Mouse (Mus musculus): ENCODE results near the gene Fgg.

Fgg gene

GRCm38 (mm10) chr3:83007557-83007956 is at the start of gene Fgg:
Gene Fgg, plus strand, starts transcription at chr3:83007724.
- no peak for DNase-seq

- no peak for DNase-seq
These were observed 36.5 kb upstream of the Fgg start for GRCm38 (mm10) chr3:82971046-82971445.

DNA sequence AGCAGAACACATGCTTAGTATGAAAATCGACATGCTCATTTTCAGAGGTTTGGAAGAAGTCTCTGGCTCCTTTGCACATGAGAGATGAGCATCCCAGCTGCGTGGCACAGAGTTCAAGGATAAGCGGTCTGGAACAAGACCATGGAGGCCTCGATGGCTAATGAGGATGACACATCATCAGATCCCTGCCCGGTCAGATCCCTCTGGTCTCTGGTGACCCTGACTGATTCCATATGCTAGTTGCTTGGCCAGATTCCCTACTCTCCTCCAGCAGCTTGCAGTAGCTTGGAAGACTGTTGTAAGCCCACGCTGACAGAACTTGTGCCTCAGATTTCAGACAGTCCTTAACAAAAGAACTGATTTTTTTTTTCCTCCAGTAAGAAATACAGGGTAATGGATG is 26.7 kb upstream of the Fgg start:
- peak in 1 of 2 experiments; percentile 20 for DNase-seq

- no peak for DNase-seq
These were observed 25.7 kb upstream of the Fgg start for GRCm38 (mm10) chr3:82981861-82982260.

GRCm38 (mm10) chr3:82984840-82985239 is 22.7 kb upstream of the Fgg start:
- no peak for DNase-seq

GRCm38 (mm10) chr3:82991963-82992362 is 15.6 kb upstream of the Fgg start:
- DNase-seq = no peak

- no peak for DNase-seq
These were observed 14.6 kb upstream of the Fgg start for GRCm38 (mm10) chr3:82992956-82993355.

- peak; percentile 32 to 34 for DNase-seq
These were observed 12.2 kb upstream of the Fgg start for GRCm38 (mm10) chr3:82995368-82995767.

DNA sequence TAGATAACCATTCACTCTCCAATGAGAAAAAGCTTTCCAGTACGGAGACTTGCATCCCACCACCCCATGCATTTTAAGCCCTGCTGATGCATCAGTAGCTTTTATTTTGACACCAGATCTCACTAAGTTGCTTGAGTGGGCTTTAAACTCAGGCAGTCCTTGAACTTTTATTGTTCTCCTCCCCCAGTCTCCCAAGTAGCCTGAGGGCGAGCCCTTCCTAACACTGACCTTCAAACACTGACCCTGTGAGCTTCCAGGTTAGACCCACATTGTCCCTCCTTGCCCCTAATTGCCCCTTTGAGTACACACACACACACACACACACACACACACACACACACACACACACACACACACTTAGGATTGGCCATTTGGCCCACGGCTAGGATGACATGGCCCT is 10.9 kb upstream of the Fgg start:
- no peak for DNase-seq

GRCm38 (mm10) chr3:82998772-82999463 is 8.6 kb upstream of the Fgg start:
- peak in 1 of 2 experiments; percentile 55 for DNase-seq

- no peak for DNase-seq
These were observed 7.5 kb upstream of the Fgg start for GRCm38 (mm10) chr3:82999995-83000394.

DNA sequence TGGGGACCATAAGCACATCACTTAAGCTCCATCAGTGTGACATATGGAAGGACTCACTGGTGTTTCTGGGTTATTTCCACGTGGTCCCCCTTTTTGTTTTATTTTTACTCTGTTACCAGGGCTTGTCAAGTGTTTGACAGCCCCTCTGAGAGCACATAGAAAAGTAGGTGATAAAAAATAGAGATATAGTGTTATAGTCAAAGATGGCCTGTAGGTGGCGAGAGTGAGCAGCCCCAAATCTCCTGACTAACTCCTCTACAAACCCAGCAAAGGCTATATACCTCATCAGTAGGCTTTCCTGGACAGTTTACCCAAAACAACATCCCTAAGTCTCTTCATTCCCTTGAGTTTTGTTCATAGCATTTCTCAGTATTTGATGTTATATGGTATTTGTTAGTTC is 5.3 kb upstream of the Fgg start:
- peak; percentile 27 to 50 for DNase-seq

GRCm38 (mm10) chr3:83003068-83003467 is 4.5 kb upstream of the Fgg start:
- no peak for DNase-seq

DNA sequence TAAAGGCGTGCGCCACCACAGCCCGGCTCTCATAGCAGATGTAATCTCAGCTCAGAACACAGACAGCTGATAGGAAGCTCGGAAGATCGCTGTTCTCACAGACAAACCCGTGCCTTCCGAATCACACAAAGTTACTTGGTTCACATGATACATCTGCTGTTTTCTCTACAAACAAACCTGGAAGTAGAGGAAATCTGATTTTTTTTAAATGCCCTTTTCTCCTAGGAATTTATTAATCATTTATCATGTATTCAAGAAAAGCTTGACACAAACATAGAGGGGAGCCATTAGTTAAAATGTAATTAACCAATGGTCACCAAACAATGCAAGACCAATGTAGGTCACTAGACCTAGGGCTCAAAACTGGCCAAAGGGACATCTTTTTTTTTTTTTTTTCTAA is 2.7 kb upstream of the Fgg start:
- no peak for DNase-seq

DNA sequence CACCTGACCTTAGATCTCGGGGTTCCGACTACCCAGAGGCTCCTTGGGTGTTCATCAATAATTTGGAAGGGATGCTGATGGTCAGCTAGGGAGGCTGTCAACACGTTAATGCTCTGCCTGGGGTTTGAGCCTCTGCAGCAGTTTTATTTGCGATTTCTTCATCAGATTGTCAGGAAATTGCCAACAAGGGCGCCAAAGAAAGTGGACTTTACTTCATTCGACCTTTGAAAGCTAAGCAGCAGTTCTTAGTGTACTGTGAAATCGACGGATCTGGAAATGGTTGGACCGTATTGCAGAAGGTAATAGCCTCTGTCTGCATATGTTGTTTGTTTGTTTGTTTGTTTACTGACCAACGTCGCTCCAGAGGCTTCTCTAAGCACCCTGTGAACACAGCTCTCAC is 2.8 kb downstream of the Fgg start:
- DNase-seq = no peak

DNA sequence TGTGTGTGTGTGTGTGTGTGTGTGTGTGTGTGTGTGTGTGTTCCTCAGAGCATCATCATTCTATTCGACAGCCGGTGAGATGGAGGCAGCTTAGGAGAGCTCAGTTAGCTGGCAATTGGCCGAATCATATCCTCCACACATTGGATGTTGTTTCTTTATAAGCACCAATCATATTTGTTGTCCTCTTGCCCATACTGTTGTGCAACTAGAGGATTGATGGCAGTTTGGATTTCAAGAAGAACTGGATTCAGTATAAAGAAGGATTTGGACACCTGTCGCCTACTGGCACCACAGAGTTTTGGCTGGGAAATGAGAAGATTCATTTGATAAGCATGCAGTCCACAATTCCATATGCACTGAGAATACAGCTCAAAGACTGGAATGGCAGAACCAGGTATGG is 3.6 kb downstream of the Fgg start:
- DNase-seq = no peak

GRCm38 (mm10) chr3:83011565-83011964 is 4.0 kb downstream of the Fgg start:
- no peak for DNase-seq

DNA sequence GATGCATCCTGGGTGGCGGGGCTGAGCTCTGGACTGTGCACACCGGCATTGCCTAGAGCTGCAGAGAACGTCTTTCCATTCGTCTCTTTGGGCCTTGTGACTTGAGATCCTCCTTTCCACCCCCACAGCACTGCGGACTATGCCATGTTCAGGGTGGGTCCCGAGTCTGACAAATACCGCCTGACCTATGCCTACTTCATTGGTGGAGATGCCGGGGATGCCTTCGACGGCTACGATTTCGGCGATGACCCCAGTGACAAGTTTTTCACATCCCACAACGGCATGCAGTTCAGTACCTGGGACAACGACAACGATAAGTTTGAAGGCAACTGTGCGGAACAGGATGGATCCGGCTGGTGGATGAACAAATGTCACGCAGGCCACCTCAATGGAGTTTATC is 5.1 kb downstream of the Fgg start:
- DNase-seq = no peak

DNA sequence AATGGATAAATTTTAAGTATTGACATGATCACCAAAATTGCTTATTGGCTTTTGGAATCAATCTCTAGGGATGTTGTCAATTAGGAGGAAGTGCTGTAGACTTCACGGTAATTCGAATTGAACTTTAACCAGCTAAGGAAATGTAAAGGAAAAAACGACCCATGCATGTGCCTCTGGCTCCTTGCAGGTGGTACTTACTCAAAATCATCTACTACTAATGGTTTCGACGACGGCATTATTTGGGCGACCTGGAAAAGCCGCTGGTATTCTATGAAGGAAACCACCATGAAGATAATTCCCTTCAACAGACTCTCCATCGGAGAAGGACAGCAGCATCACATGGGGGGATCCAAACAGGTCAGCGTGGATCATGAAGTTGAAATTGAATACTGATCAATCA is 6.4 kb downstream of the Fgg start:
- DNase-seq = no peak

DNA sequence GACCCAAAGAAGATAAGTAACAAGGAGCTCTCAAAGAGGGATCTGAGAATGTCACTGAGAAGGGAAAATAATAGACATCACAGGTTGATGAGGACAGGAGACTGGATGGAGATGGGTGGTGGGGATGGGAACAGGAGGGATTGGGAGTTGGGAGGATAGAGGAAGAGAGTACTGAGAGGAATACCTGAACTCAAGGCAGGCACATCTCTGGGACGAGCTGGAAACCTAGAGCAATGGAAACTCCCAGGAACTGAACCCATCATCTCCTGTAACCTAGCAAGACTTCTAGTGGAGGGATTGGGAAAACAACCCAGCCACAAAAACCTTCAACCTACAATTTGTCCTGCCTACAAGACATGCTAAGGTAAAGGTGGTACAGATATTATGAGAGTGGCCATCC is 8.7 kb downstream of the Fgg start:
- no peak for DNase-seq

GRCm38 (mm10) chr3:83020387-83020786 is 12.9 kb downstream of the Fgg start:
- no peak for DNase-seq

- no peak for DNase-seq
These were observed 13.7 kb downstream of the Fgg start for GRCm38 (mm10) chr3:83021176-83021575.

- DNase-seq = no peak
These were observed 17.5 kb downstream of the Fgg start for GRCm38 (mm10) chr3:83025036-83025435.

DNA sequence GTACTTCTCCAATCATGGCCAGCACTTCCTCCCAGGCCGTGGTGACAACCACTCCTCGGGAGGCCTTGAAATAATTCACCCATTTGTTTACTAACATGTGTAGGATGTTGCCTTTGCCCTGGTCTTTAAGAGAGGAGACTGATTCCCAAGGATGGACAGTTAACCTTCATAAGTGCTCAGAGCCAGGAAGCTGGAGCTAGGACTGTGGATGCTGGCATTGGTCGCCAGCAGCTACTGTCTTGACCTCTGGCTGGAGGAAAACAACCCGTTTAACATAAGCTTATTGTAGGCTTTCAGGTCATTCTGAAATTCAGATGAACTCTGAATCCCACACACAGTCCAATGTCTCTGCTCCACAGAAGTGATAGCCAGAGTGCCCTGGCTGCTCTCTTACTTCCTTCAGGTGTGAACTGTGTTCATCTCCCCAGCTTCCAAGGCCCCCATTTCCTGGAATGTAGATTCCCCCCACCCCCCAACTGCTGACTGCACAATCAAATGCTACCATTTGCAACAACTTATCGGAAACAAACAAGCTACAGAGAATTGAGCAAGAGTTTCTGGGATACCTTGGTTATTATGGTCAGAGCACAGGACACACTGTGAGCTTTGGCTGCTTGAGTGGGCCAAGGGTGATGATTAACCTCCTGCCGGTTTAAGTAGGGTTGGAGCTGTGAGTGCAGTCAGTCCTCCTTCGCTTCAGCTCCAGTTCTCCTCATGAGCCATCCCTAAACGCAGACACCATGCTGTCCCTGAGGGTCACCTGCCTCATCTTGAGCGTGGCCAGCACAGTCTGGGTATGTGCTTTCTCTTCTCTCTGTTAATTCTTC is 18.2 kb downstream of the Fgg start, which contains the start of gene Fga:
TSS of gene Fga (plus strand) at position 602 of the 827 bp plus-strand sequence.
- DNase-seq = no peak
